10 mouse cellular contexts compared by ENCODE assay signal in the genomic region with DNA sequence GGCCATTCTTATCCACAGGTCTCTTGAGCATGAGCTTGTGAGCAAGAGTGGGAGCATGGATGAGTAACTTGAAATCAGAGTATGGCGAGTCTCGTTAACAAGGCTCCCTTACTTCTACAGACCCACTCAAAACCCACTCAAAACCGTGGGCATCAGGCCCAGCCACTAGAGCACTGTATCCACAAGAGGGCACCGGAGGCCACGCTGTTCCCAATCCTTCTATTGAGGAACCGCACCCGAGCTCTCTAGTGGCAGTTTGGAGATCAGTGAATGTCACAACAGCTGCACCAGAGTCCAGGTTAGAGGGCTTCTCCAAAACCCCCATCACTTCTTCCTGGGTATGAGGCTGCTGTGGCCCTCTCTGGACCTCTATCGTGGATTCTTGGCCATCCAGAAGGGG. TPM values are rescaled to one million over a fixed set of nuclear protein-coding genes. Genes with fewer than 3 reads are reported as not detected.
DNase-seq lines count a peak whose midpoint lies in the region; ATAC-seq and TF ChIP-seq lines count a peak whose summit lies in the region.
"Had no signal": no experiment of that assay in that cellular context is flagged by ENCODE, and none has a peak within 500 bp of the region (broad histone marks: within the 10 kb centered on the region; RNA-seq: fewer than 3 reads in every experiment).

No protein-coding gene starts in this region.

- no peak overlapping the region for H3K4me3 ChIP-seq in lung, postnatal 0 days (ENCODE audit: low read depth, low read length)
- H3K4me3 ChIP-seq: embryonic facial prominence, embryonic 15.5 days; midbrain, embryonic 12.5 days had no signal

- no peaks in the 10 kb centered on the region for H3K9me3 ChIP-seq in lung, postnatal 0 days (ENCODE audit: low read length)
- H3K9me3 ChIP-seq: embryonic facial prominence, embryonic 15.5 days; midbrain, embryonic 12.5 days had no signal

- peaks cover 42% of the 10 kb centered on the region for H3K27me3 ChIP-seq in lung, postnatal 0 days (replicated peaks; ENCODE audit: insufficient read depth, low read length)

- H3K27ac ChIP-seq in lung, postnatal 0 days (ENCODE audit: low read length) = no peak overlapping the region
- H3K27ac ChIP-seq: embryonic facial prominence, embryonic 15.5 days; midbrain, embryonic 12.5 days had no signal

- TF ChIP-seq EP300 in lung, postnatal 0 days (IDR thresholded peaks at IDR 0.05) = no peak

- peak; percentile 74 for TF ChIP-seq CTCF in lung, postnatal 0 days (IDR thresholded peaks at IDR 0.05)

- ATAC-seq in lung, postnatal 0 days = peak; percentile 14; the same call in 1 of the 2 replicates

- DNase-seq in urinary bladder, postnatal 14 days (ENCODE audit: low spot score) = peak; percentile 57
- no peak for DNase-seq in urinary bladder, adult 2 months (ENCODE audit: low spot score)
- DNase-seq in cerebellum, adult 9-11 months = peak; percentile 14
- peak; percentile 68 for DNase-seq in gastrocnemius, postnatal 10 days
- DNase-seq in kidney, postnatal 14 days = peak; percentile 38
- peak; percentile 65 for DNase-seq in lung, postnatal 0 days (ENCODE audit: low spot score)
- DNase-seq in right cerebral cortex, postnatal 14 days = peak; percentile 64
- DNase-seq in spleen, adult 12 weeks (ENCODE audit: low spot score) = no peak

- no peaks in the 10 kb centered on the region; the same call in 1 of the 2 replicates for H3K4me1 ChIP-seq in lung, postnatal 0 days (ENCODE audit: insufficient read depth, low read depth, low read length)

- WGBS in lung, postnatal 0 days = 26% methylated on average over 8 of the region's 8 CpGs

- no peak overlapping the region for H3K4me2 ChIP-seq in lung, postnatal 0 days (replicated peaks; ENCODE audit: low read depth, low read length)
- H3K4me2 ChIP-seq: midbrain, embryonic 12.5 days had no signal

- H3K9ac ChIP-seq in lung, postnatal 0 days (replicated peaks; ENCODE audit: low read depth) = no peak overlapping the region
- H3K9ac ChIP-seq: embryonic facial prominence, embryonic 15.5 days; midbrain, embryonic 12.5 days had no signal

- no peaks in the 10 kb centered on the region for H3K36me3 ChIP-seq in lung, postnatal 0 days (ENCODE audit: insufficient read depth, low read length)
- H3K36me3 ChIP-seq: embryonic facial prominence, embryonic 15.5 days; midbrain, embryonic 12.5 days had no signal

RNA-seq across cellular contexts. Expression of gene Ret, which starts 2.4 kb away (rescaled TPM):
- polyA plus RNA-seq in urinary bladder, adult 2 months (2012; rRNA removed) = 2.0 TPM in 2 replicates
- total RNA-seq in gastrocnemius, postnatal 10 days (2021) = 10 to 100 TPM; 13.1 to 15.2 TPM
- polyA plus RNA-seq in lung, postnatal 0 days (2015; fragmentation: Nextera tagmentation; extraction: Ambion mirVana) = 0.98 and 1.3 TPM in 2 replicates

RNA-seq across cellular contexts. Expression of gene Csgalnact2, which starts 56.2 kb away (rescaled TPM):
- 19.8 and 20.2 TPM in 2 replicates for polyA plus RNA-seq in urinary bladder, adult 2 months (2012; rRNA removed)
- 10 to 100 TPM; 22.5 to 24.0 TPM for total RNA-seq in gastrocnemius, postnatal 10 days (2021)
- 35.2 and 36.6 TPM in 2 replicates for polyA plus RNA-seq in lung, postnatal 0 days (2015; fragmentation: Nextera tagmentation; extraction: Ambion mirVana)

Comparison
In these comparisons a context has a peak if more than half of its experiments do, and no peak if none do; other contexts are left out.
1. DNase-seq: peak in urinary bladder, postnatal 14 days (single experiment), cerebellum, adult 9-11 months (single experiment), gastrocnemius, postnatal 10 days (single experiment), kidney, postnatal 14 days (single experiment), lung, postnatal 0 days (single experiment) and right cerebral cortex, postnatal 14 days (single experiment); none in urinary bladder, adult 2 months (single experiment) and spleen, adult 12 weeks (single experiment).